9 mouse cellular contexts compared by ENCODE assay signal in genomic region chr3:27317288-27318024, GRCm38 (mm10). TPM values are rescaled to one million over a fixed set of nuclear protein-coding genes. Genes with fewer than 3 reads are reported as not detected.
DNase-seq lines count a peak whose midpoint lies in the region; ATAC-seq lines count a peak whose summit lies in the region.
"Had no signal": no experiment of that assay in that cellular context is flagged by ENCODE, and none has a peak within 500 bp of the region (broad histone marks: within the 10 kb centered on the region; RNA-seq: fewer than 3 reads in every experiment).

No protein-coding gene starts in this region.

- peak; percentile 39 for DNase-seq in kidney, postnatal 14 days
- DNase-seq in MN1 (ENCODE audit: low spot score): peak; percentile 11
- DNase-seq in lung, postnatal 14 days: peak; percentile 13
- no peak for DNase-seq in spleen, postnatal 4 days (ENCODE audit: low spot score in 2 of 2)
- no peak for DNase-seq in ovary, postnatal 14 days (ENCODE audit: low spot score)

- H3K4me3 ChIP-seq in kidney, embryonic 14.5 days (ENCODE audit: low read length): no peak overlapping the region
- H3K4me3 ChIP-seq in forebrain, embryonic 16.5 days (replicated peaks; ENCODE audit: low read length): no peak overlapping the region

- H3K27me3 ChIP-seq in kidney, embryonic 14.5 days (ENCODE audit: control insufficient read depth, insufficient read depth, low read length): no peaks in the 10 kb centered on the region
- H3K27me3 ChIP-seq in forebrain, embryonic 16.5 days (replicated peaks; ENCODE audit: control insufficient read depth, insufficient read depth, low read length): no peaks in the 10 kb centered on the region

- no peak overlapping the region for H3K4me2 ChIP-seq in kidney, embryonic 14.5 days (replicated peaks; ENCODE audit: low read depth, low read length)
- no peak overlapping the region for H3K4me2 ChIP-seq in forebrain, embryonic 16.5 days (ENCODE audit: low read length)

- no peaks in the 10 kb centered on the region for H3K36me3 ChIP-seq in kidney, embryonic 14.5 days (ENCODE audit: control insufficient read depth, insufficient read depth, low read length)
- H3K36me3 ChIP-seq in forebrain, embryonic 16.5 days (ENCODE audit: control insufficient read depth, insufficient read depth): no peaks in the 10 kb centered on the region

- WGBS in kidney, embryonic 14.5 days: 56% methylated on average over 4 of the region's 4 CpGs
- WGBS in forebrain, embryonic 16.5 days: 38% methylated on average over 4 of the region's 4 CpGs

- H3K4me1 ChIP-seq in kidney, embryonic 14.5 days (ENCODE audit: control insufficient read depth, insufficient read depth, low read length): peaks cover 5% of the 10 kb centered on the region; the same call in 1 of the 2 replicates
- no peaks in the 10 kb centered on the region for H3K4me1 ChIP-seq in forebrain, embryonic 16.5 days (replicated peaks; ENCODE audit: control insufficient read depth, insufficient read depth, low read length)

- no peaks in the 10 kb centered on the region for H3K9me3 ChIP-seq in kidney, embryonic 14.5 days (ENCODE audit: control insufficient read depth, low read length)
- no peaks in the 10 kb centered on the region for H3K9me3 ChIP-seq in forebrain, embryonic 16.5 days (ENCODE audit: control insufficient read depth, low read length)

- no peak overlapping the region for H3K27ac ChIP-seq in kidney, embryonic 14.5 days (ENCODE audit: low read depth, low read length)
- H3K27ac ChIP-seq in forebrain, embryonic 16.5 days (ENCODE audit: low read length): no peak overlapping the region

- no peak for ATAC-seq in kidney, embryonic 14.5 days (ENCODE audit: low FRiP score, low TSS enrichment)
- peak; percentile 26; the same call in 1 of the 2 replicates for ATAC-seq in common myeloid progenitor, adult 5-6 weeks (replicated peaks; ENCODE audit: low read depth, poor library complexity, severe bottlenecking)
- ATAC-seq in forebrain, embryonic 16.5 days: no peak
- ATAC-seq: hindbrain, embryonic 16.5 days had no signal

- no peak overlapping the region for H3K9ac ChIP-seq in kidney, embryonic 14.5 days (ENCODE audit: low read depth, low read length)
- H3K9ac ChIP-seq in forebrain, embryonic 16.5 days (replicated peaks; ENCODE audit: low read depth, low read length): no peak overlapping the region

RNA-seq across cellular contexts. Expression of gene Tnfsf10, which starts 0.6 kb away (rescaled TPM):
- polyA plus RNA-seq in kidney, embryonic 14.5 days (2014; fragmentation: Nextera tagmentation; extraction: Ambion mirVana): 0.10 and 0.38 TPM in 2 replicates
- total RNA-seq in common myeloid progenitor, adult 5-6 weeks (2017): 10.2 and 13.8 TPM in 2 replicates
- polyA plus RNA-seq in forebrain, embryonic 16.5 days (2015; fragmentation: Nextera tagmentation; extraction: Ambion mirVana): 0.04 and 0.12 TPM in 2 replicates

RNA-seq across cellular contexts. Expression of gene Ghsr, which starts 53.7 kb away (rescaled TPM):
- polyA plus RNA-seq in kidney, embryonic 14.5 days (2014; fragmentation: Nextera tagmentation; extraction: Ambion mirVana): 0.05 TPM in 1 of 2 replicates, not detected in the other
- not detected in 2 replicates for total RNA-seq in common myeloid progenitor, adult 5-6 weeks (2017)
- polyA plus RNA-seq in forebrain, embryonic 16.5 days (2015; fragmentation: Nextera tagmentation; extraction: Ambion mirVana): 0.05 and 0.09 TPM in 2 replicates

Comparison
In these comparisons a context has a peak if more than half of its experiments do, and no peak if none do; other contexts are left out.
1. DNase-seq: peak in kidney, postnatal 14 days (single experiment), MN1 (single experiment) and lung, postnatal 14 days (single experiment); none in spleen, postnatal 4 days (0 of 2) and ovary, postnatal 14 days (single experiment).